ENCODE assay signal across 17 mouse cellular contexts in genomic region chr3:6887053-6887700, GRCm38 (mm10).
A peak's percentile ranks its signal among the peaks of the same experiment; 100 is the strongest.
DNase-seq lines count a peak whose midpoint lies in the region; ATAC-seq lines count a peak whose summit lies in the region.
"Had no signal": no experiment of that assay in that cellular context is flagged by ENCODE, and none has a peak within 500 bp of the region (broad histone marks: within the 10 kb centered on the region; RNA-seq: fewer than 3 reads in every experiment).

No protein-coding gene starts in this region.

- no peak for DNase-seq in hindbrain, embryonic 11.5 days (ENCODE audit: low spot score)
- DNase-seq in hindbrain, embryonic 10.5 days (ENCODE audit: low spot score): no peak
- DNase-seq in gastrocnemius, postnatal 25 days: no peak
- DNase-seq: cerebellum, postnatal 10 days; gastrocnemius, postnatal 36 days; kidney, postnatal 25 days; lung, postnatal 14 days; thymus, postnatal 36 days had no signal

- H3K4me1 ChIP-seq in hindbrain, embryonic 11.5 days (replicated peaks; ENCODE audit: control insufficient read depth, insufficient read depth, low read length): no peaks in the 10 kb centered on the region
- H3K4me1 ChIP-seq in hindbrain, embryonic 10.5 days (replicated peaks): no peaks in the 10 kb centered on the region
- no peaks in the 10 kb centered on the region for H3K4me1 ChIP-seq in forebrain, embryonic 12.5 days
- no peaks in the 10 kb centered on the region for H3K4me1 ChIP-seq in hindbrain, embryonic 16.5 days (ENCODE audit: control insufficient read depth, insufficient read depth, low read depth, low read length)
- 0 out of 2 replicates have a peak, but pooled peaks cover 11% of the 10 kb centered on the region for H3K4me1 ChIP-seq in neural tube, embryonic 15.5 days
- H3K4me1 ChIP-seq in intestine, embryonic 15.5 days (replicated peaks): no peaks in the 10 kb centered on the region
- H3K4me1 ChIP-seq: heart, embryonic 15.5 days had no signal

- no peak overlapping the region for H3K9ac ChIP-seq in hindbrain, embryonic 11.5 days (ENCODE audit: low read depth, low read length)
- no peak overlapping the region for H3K9ac ChIP-seq in forebrain, embryonic 12.5 days
- H3K9ac ChIP-seq in hindbrain, embryonic 16.5 days (ENCODE audit: low read depth, low read length): no peak overlapping the region
- no peak overlapping the region for H3K9ac ChIP-seq in neural tube, embryonic 15.5 days (replicated peaks)
- no peak overlapping the region for H3K9ac ChIP-seq in intestine, embryonic 15.5 days
- H3K9ac ChIP-seq: heart, embryonic 15.5 days; liver, embryonic 14.5 days had no signal

- no peaks in the 10 kb centered on the region for H3K36me3 ChIP-seq in hindbrain, embryonic 11.5 days (ENCODE audit: control insufficient read depth, insufficient read depth, low read length)
- H3K36me3 ChIP-seq in hindbrain, embryonic 10.5 days: no peaks in the 10 kb centered on the region
- no peaks in the 10 kb centered on the region for H3K36me3 ChIP-seq in forebrain, embryonic 12.5 days (replicated peaks)
- no peaks in the 10 kb centered on the region for H3K36me3 ChIP-seq in hindbrain, embryonic 16.5 days (ENCODE audit: control insufficient read depth, insufficient read depth, low read length)
- H3K36me3 ChIP-seq in neural tube, embryonic 15.5 days: no peaks in the 10 kb centered on the region
- H3K36me3 ChIP-seq in intestine, embryonic 15.5 days: no peaks in the 10 kb centered on the region
- H3K36me3 ChIP-seq: heart, embryonic 15.5 days; limb, embryonic 10.5 days had no signal

- no peak overlapping the region for H3K27ac ChIP-seq in hindbrain, embryonic 11.5 days (ENCODE audit: low read depth, low read length)
- no peak overlapping the region for H3K27ac ChIP-seq in hindbrain, embryonic 10.5 days
- H3K27ac ChIP-seq in forebrain, embryonic 12.5 days: no peak overlapping the region
- no peak overlapping the region for H3K27ac ChIP-seq in hindbrain, embryonic 16.5 days (ENCODE audit: low read depth, low read length)
- no peak overlapping the region for H3K27ac ChIP-seq in neural tube, embryonic 15.5 days (replicated peaks)
- H3K27ac ChIP-seq in intestine, embryonic 15.5 days: no peak overlapping the region
- H3K27ac ChIP-seq: heart, embryonic 15.5 days; limb, embryonic 10.5 days; liver, embryonic 14.5 days had no signal

- no peaks in the 10 kb centered on the region for H3K27me3 ChIP-seq in hindbrain, embryonic 11.5 days (ENCODE audit: control insufficient read depth, insufficient read depth, low read length)
- no peaks in the 10 kb centered on the region for H3K27me3 ChIP-seq in hindbrain, embryonic 10.5 days (ENCODE audit: insufficient read depth, poor library complexity, severe bottlenecking)
- H3K27me3 ChIP-seq in forebrain, embryonic 12.5 days: peaks cover 13% of the 10 kb centered on the region
- H3K27me3 ChIP-seq in hindbrain, embryonic 16.5 days (replicated peaks; ENCODE audit: control insufficient read depth, insufficient read depth, low read length): no peaks in the 10 kb centered on the region
- no peaks in the 10 kb centered on the region for H3K27me3 ChIP-seq in neural tube, embryonic 15.5 days (replicated peaks)
- no peaks in the 10 kb centered on the region for H3K27me3 ChIP-seq in intestine, embryonic 15.5 days (replicated peaks)
- H3K27me3 ChIP-seq: heart, embryonic 15.5 days had no signal

- H3K9me3 ChIP-seq in hindbrain, embryonic 11.5 days (ENCODE audit: control insufficient read depth, low read length): no peaks in the 10 kb centered on the region
- H3K9me3 ChIP-seq in hindbrain, embryonic 10.5 days: 0 out of 2 replicates have a peak, but pooled peaks cover 2% of the 10 kb centered on the region
- H3K9me3 ChIP-seq in forebrain, embryonic 12.5 days: no peaks in the 10 kb centered on the region
- no peaks in the 10 kb centered on the region for H3K9me3 ChIP-seq in hindbrain, embryonic 16.5 days (ENCODE audit: control insufficient read depth, low read length)
- no peaks in the 10 kb centered on the region for H3K9me3 ChIP-seq in neural tube, embryonic 15.5 days (replicated peaks)
- no peaks in the 10 kb centered on the region for H3K9me3 ChIP-seq in intestine, embryonic 15.5 days
- H3K9me3 ChIP-seq: heart, embryonic 15.5 days; limb, embryonic 10.5 days had no signal

- WGBS in hindbrain, embryonic 11.5 days: 82% methylated on average over 7 of the region's 7 CpGs
- WGBS in hindbrain, embryonic 10.5 days: 88% methylated on average over 7 of the region's 7 CpGs
- WGBS in forebrain, embryonic 12.5 days: 23% methylated on average over 7 of the region's 7 CpGs
- 43% methylated on average over 7 of the region's 7 CpGs for WGBS in hindbrain, embryonic 16.5 days
- WGBS in neural tube, embryonic 15.5 days: 18% methylated on average over 7 of the region's 7 CpGs
- WGBS in intestine, embryonic 15.5 days: 73% methylated on average over 7 of the region's 7 CpGs

- no peak overlapping the region for H3K4me2 ChIP-seq in hindbrain, embryonic 11.5 days (replicated peaks; ENCODE audit: low read depth, low read length)
- no peak overlapping the region for H3K4me2 ChIP-seq in forebrain, embryonic 12.5 days
- no peak overlapping the region for H3K4me2 ChIP-seq in hindbrain, embryonic 16.5 days (ENCODE audit: low read length)
- no peak overlapping the region for H3K4me2 ChIP-seq in neural tube, embryonic 15.5 days
- H3K4me2 ChIP-seq in intestine, embryonic 15.5 days (replicated peaks): no peak overlapping the region
- H3K4me2 ChIP-seq: heart, embryonic 15.5 days had no signal

- ATAC-seq in hindbrain, embryonic 11.5 days (ENCODE audit: low FRiP score): 0 out of 2 replicates have a peak, but pooled peaks have one; percentile 19
- ATAC-seq in forebrain, embryonic 12.5 days (ENCODE audit: low FRiP score): peak; percentile 92
- peak; percentile 78 for ATAC-seq in hindbrain, embryonic 16.5 days
- peak; percentile 82 for ATAC-seq in neural tube, embryonic 15.5 days (ENCODE audit: low FRiP score)
- ATAC-seq in intestine, embryonic 15.5 days: no peak
- no peak for ATAC-seq in megakaryocyte progenitor cell, adult 5-6 weeks (replicated peaks; ENCODE audit: poor library complexity)
- ATAC-seq: intestine, embryonic 16.5 days had no signal

- no peak overlapping the region for H3K4me3 ChIP-seq in hindbrain, embryonic 11.5 days (ENCODE audit: low read depth, low read length)
- no peak overlapping the region for H3K4me3 ChIP-seq in hindbrain, embryonic 10.5 days
- no peak overlapping the region for H3K4me3 ChIP-seq in forebrain, embryonic 12.5 days (replicated peaks)
- no peak overlapping the region for H3K4me3 ChIP-seq in hindbrain, embryonic 16.5 days (ENCODE audit: low read length)
- no peak overlapping the region for H3K4me3 ChIP-seq in neural tube, embryonic 15.5 days (replicated peaks)
- H3K4me3 ChIP-seq in intestine, embryonic 15.5 days (replicated peaks): no peak overlapping the region
- H3K4me3 ChIP-seq: heart, embryonic 15.5 days; limb, embryonic 10.5 days had no signal

Comparison
In these comparisons a context has a peak if more than half of its experiments do, and no peak if none do; other contexts are left out.
1. ATAC-seq: peak in hindbrain, embryonic 11.5 days (single experiment), forebrain, embryonic 12.5 days (single experiment), hindbrain, embryonic 16.5 days (single experiment) and neural tube, embryonic 15.5 days (single experiment); none in intestine, embryonic 15.5 days (single experiment) and megakaryocyte progenitor cell, adult 5-6 weeks (single experiment).